ENCODE assay signal across 7 mouse cellular contexts in the genomic region with DNA sequence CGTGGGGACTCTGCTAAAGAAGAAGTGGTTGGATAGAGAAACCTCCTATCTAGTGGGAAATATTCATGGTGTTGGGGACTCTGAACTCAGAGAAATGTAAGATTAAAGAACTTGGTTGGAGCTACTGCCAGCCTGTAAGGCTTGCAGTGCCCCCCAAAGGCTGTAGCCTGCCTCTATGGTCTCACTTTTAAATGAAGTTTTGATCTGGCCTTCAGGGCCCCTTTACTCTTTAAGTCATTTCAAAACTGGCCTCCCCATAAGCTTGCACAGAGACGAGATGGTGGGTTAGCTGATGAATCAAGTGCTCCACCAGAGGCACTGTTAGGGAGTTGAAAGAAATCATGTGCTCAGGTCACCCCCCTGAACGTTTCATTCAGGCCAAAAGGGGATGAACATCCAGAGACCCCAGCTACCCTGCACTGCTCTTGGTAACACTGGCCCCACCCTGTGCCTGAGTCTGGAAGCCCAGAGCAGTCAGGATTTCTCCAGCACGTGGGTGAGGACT. TPM values are rescaled to one million over a fixed set of nuclear protein-coding genes. Genes with fewer than 3 reads are reported as not detected.
DNase-seq lines count a peak whose midpoint lies in the region; ATAC-seq lines count a peak whose summit lies in the region.

No protein-coding gene starts in this region.

- no peak overlapping the region for H3K9ac ChIP-seq in embryonic facial prominence, embryonic 12.5 days
- peak overlapping the region; percentile 67; the same call in 1 of the 2 replicates for H3K9ac ChIP-seq in hindbrain, embryonic 16.5 days (ENCODE audit: low read depth, low read length)
- H3K9ac ChIP-seq in midbrain, embryonic 15.5 days = peak overlapping the region; percentile 81

- DNase-seq in right cerebral cortex, postnatal 25 days = peak; percentile 12
- DNase-seq in right cerebral cortex, adult 18-20 months = no peak
- no peak for DNase-seq in urinary bladder, adult 2 months (ENCODE audit: low spot score)
- DNase-seq in kidney, adult 18-20 months = no peak

- 0 out of 2 replicates have a peak overlapping the region, but pooled peaks have one; percentile 53 for H3K4me3 ChIP-seq in embryonic facial prominence, embryonic 12.5 days
- H3K4me3 ChIP-seq in hindbrain, embryonic 16.5 days (ENCODE audit: low read length) = peak overlapping the region; percentile 72
- peak overlapping the region; percentile 73 for H3K4me3 ChIP-seq in midbrain, embryonic 15.5 days

- no peak for ATAC-seq in embryonic facial prominence, embryonic 12.5 days (ENCODE audit: insufficient number of reproducible peaks, insufficient read depth, low FRiP score, low TSS enrichment)
- ATAC-seq in hindbrain, embryonic 16.5 days = peak; percentile 29
- peak; percentile 26 for ATAC-seq in midbrain, embryonic 15.5 days (replicated peaks)

- 26% methylated on average over 4 of the region's 4 CpGs for WGBS in embryonic facial prominence, embryonic 12.5 days
- 19% methylated on average over 4 of the region's 4 CpGs for WGBS in hindbrain, embryonic 16.5 days
- WGBS in midbrain, embryonic 15.5 days = 22% methylated on average over 4 of the region's 4 CpGs

- no peaks in the 10 kb centered on the region for H3K9me3 ChIP-seq in embryonic facial prominence, embryonic 12.5 days
- H3K9me3 ChIP-seq in hindbrain, embryonic 16.5 days (ENCODE audit: control insufficient read depth, low read length) = no peaks in the 10 kb centered on the region
- H3K9me3 ChIP-seq in midbrain, embryonic 15.5 days = no peaks in the 10 kb centered on the region

- no peaks in the 10 kb centered on the region for H3K27me3 ChIP-seq in embryonic facial prominence, embryonic 12.5 days
- H3K27me3 ChIP-seq in hindbrain, embryonic 16.5 days (replicated peaks; ENCODE audit: control insufficient read depth, insufficient read depth, low read length) = no peaks in the 10 kb centered on the region
- no peaks in the 10 kb centered on the region for H3K27me3 ChIP-seq in midbrain, embryonic 15.5 days (replicated peaks)

- H3K36me3 ChIP-seq in embryonic facial prominence, embryonic 12.5 days = no peaks in the 10 kb centered on the region
- H3K36me3 ChIP-seq in hindbrain, embryonic 16.5 days (ENCODE audit: control insufficient read depth, insufficient read depth, low read length) = no peaks in the 10 kb centered on the region
- H3K36me3 ChIP-seq in midbrain, embryonic 15.5 days (replicated peaks) = no peaks in the 10 kb centered on the region

- no peak overlapping the region for H3K27ac ChIP-seq in embryonic facial prominence, embryonic 12.5 days
- peak overlapping the region; percentile 78; the same call in 1 of the 2 replicates for H3K27ac ChIP-seq in hindbrain, embryonic 16.5 days (ENCODE audit: low read depth, low read length)
- peak overlapping the region; percentile 91 for H3K27ac ChIP-seq in midbrain, embryonic 15.5 days

- peak overlapping the region; percentile 76 for H3K4me2 ChIP-seq in embryonic facial prominence, embryonic 12.5 days (replicated peaks)
- peak overlapping the region; percentile 66 for H3K4me2 ChIP-seq in hindbrain, embryonic 16.5 days (ENCODE audit: low read length)
- peak overlapping the region; percentile 84 for H3K4me2 ChIP-seq in midbrain, embryonic 15.5 days

- no peaks in the 10 kb centered on the region for H3K4me1 ChIP-seq in embryonic facial prominence, embryonic 12.5 days
- H3K4me1 ChIP-seq in hindbrain, embryonic 16.5 days (ENCODE audit: control insufficient read depth, insufficient read depth, low read depth, low read length) = peaks cover 5% of the 10 kb centered on the region
- peaks cover 22% of the 10 kb centered on the region for H3K4me1 ChIP-seq in midbrain, embryonic 15.5 days

RNA-seq across cellular contexts. Expression of gene St8sia4, which starts 3.0 kb away (rescaled TPM):
- 6.2 and 6.9 TPM in 2 replicates for polyA plus RNA-seq in embryonic facial prominence, embryonic 12.5 days (2016; fragmentation: Nextera tagmentation; extraction: Ambion mirVana)
- 28.5 and 32.8 TPM in 2 replicates for polyA plus RNA-seq in hindbrain, embryonic 16.5 days (2015; fragmentation: Nextera tagmentation; extraction: Ambion mirVana)
- 37.6 and 42.2 TPM in 2 replicates for polyA plus RNA-seq in midbrain, embryonic 15.5 days (2015; fragmentation: Nextera tagmentation; extraction: Ambion mirVana)
- polyA plus RNA-seq in urinary bladder, adult 2 months (2012; rRNA removed) = 2.1 and 2.5 TPM in 2 replicates
